Mouse (Mus musculus) right cerebral cortex, adult 2 months (tissue): ENCODE data around the gene Rangap1.

Experiments
- DNase-seq, 2 experiments: peaks; one replicate each; pipeline ENCODE4 v3.0.0; 2021 to 2022; ENCODE audit warnings: low spot score in 2 of 2

Rangap1 gene

DNA sequence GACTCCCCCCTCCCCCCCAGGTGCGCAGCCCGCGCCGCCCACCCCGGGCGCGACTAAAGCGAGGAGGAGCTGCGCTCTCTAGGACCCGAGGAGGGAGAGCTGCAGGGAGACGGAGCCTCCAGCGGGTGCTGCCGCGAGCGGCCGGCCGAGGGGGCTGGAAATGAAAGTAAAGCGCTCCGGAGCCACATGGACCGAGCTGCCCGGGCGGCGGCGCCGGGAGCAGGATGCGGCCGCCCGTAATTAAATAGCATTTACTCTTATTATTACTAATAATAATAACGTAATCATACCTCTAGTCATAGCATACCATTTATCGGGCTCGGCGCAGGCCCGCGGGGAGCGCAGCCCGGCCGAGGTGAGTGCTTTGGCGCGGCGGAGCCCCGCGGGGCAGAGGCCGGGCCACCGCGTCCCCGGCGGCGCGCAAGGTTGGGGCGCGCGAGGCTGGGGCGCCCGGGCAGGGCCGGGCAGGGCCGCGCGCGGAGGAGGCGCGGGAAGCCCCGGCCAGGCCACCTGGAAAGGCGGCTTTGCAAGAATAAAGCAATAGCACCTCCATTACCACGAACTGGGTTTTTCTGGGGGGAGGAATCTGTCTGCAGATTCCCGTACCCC lies at the start of gene Rangap1, which contains the start of gene Zc3h7b:
Rangap1 (minus strand) TSS at position 539 of the 609 bp plus-strand sequence.
Zc3h7b (plus strand) TSS at position 66 of the 609 bp plus-strand sequence.
- DNase-seq, result peak; percentile 70 to 74

DNA sequence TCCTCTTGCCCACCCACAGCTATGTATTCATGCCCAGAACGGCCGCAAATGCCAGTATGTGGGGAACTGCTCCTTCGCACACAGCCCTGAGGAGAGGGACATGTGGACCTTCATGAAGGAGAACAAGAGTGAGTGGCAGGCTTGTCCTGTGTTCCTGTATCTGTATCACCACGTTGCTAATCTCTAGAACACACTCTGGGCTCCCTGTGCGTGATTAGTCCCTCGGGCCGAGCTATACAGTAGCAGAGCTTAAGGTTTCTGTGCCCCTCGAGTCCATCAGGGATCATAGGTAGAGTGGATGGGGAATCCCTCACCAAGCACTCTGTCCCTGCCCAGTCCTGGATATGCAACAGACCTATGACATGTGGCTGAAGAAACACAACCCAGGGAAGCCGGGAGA lies 47.1 kb upstream of the Rangap1 start:
- DNase-seq, result no peak

GRCm38 (mm10) chr15:81787525-81787924 lies 42.2 kb upstream of the Rangap1 start:
- no peak for DNase-seq

DNA sequence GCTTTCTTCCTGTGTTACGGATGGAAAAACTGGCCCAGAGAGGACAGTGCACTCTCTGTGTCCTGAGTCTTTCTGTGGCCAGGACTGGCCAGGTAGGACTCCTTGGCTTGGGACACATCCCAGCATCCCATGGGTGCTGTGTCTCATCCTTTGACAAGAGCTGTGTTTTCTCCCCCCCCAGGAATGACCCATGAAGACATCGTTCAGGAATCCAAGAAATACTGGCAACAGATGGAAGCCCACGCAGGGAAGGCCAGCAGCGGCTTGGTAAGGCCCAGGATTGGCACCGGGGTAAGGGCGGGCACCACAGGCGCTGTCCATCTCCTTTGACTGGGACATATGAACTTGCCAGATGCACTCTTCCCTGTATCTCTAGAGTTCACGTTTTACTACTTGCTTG lies 40.4 kb upstream of the Rangap1 start:
- no peak for DNase-seq

DNA sequence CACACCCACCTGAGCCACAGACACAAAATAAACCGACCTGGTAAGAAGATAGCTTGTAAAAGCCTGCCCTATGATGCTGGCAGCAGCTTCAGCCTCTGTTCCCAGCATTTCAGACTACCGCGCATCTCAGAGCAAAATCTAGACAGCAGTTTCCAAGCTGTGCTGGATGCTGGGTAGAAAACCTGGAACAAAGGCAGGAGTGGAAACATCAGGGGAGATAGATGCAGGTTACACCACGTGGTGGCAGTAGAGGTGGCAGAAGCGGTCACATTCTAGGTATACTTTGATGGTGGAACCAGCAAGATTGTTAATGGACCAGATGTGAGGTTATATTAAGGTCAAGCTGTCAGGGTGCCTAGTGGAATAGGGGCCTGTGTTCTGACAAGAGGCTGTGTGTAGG lies 39.4 kb upstream of the Rangap1 start:
- no peak for DNase-seq

DNA sequence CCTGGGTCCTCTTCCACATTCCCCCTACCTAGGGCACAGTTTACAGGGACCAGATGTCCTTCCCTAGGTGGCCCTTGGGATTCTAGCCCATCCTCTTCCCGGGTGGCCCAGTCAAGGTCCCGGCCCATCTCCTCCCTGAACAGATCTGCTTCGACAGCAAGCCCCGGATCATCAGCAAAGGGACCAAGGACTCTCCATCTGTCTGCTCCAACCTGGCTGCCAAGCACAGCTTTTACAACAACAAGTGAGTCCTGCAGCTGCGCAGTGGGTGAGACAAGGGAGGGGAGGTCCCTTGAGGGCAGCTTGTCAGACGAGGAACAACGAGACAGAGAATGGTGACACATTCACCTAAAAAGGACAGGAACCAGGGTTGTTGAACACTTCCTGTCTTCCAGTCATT lies 36.5 kb upstream of the Rangap1 start:
- DNase-seq, result no peak

GRCm38 (mm10) chr15:81776631-81777422 lies 31.5 kb upstream of the Rangap1 start:
- no peak for DNase-seq

DNA sequence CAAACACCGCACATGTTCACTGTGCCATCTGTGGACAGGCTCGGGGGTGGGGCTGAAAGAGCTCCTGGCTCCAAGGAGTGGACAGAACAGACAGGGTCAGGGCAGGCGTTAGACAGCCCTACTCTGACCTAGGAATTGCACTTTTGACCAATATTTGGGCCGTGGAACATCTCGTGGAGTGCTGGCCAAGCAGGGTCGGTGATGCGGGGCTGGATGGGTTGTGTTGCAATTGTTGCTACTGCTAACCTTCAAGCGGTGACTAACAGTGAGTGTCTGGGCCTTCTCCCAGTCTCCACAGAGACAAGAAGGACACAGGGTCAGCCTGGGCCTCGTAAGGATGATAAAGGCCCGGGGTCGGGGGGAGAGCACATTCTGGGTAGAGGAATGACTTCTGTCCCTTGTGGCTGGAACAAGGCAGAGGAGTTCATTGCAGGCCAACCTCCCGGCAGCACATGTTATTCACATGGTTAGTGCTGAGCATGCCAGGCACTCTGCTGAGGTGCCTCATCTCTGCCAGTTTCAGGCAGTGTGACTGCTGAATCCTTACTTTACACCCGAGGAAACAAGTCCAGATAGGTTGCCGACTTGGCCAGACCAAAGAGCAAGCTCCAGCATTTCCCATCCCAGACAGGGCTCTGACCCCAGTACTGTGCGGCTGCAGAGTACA lies 29.3 kb upstream of the Rangap1 start:
- no peak for DNase-seq

- DNase-seq, result no peak
Observed at GRCm38 (mm10) chr15:81772431-81773120, 27.2 kb upstream of the Rangap1 start.

- no peak for DNase-seq
Observed at GRCm38 (mm10) chr15:81769037-81769436, 23.7 kb upstream of the Rangap1 start.

- DNase-seq, result no peak
Observed at GRCm38 (mm10) chr15:81766439-81766838, 21.1 kb upstream of the Rangap1 start.

- DNase-seq, result no peak
Observed at GRCm38 (mm10) chr15:81765651-81766050, 20.3 kb upstream of the Rangap1 start.

GRCm38 (mm10) chr15:81764573-81764972 lies 19.2 kb upstream of the Rangap1 start:
- DNase-seq, result no peak

- DNase-seq, result no peak
Observed at GRCm38 (mm10) chr15:81761959-81762358, 16.6 kb upstream of the Rangap1 start.

DNA sequence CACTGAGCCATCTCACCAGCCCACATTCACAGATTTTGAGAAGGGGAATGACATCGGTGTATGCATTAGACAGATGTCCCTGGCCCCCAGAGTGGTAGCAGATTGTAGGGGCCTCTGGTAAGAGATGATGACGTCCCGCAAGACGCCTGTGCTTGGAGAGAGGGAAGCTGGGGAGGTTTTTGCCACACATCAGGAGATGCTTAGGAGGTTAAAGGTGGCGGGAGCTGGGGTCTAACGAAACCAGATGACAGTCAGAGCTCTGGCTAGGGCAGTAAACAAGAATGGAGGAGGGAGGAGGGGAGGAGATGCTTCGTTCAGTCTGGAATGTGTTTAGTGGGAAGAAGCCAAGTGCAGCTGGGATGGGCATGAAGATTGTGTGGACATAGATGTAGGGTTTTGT lies 16.1 kb upstream of the Rangap1 start:
- no peak for DNase-seq

GRCm38 (mm10) chr15:81760361-81761079 lies 15.2 kb upstream of the Rangap1 start:
- no peak for DNase-seq

DNA sequence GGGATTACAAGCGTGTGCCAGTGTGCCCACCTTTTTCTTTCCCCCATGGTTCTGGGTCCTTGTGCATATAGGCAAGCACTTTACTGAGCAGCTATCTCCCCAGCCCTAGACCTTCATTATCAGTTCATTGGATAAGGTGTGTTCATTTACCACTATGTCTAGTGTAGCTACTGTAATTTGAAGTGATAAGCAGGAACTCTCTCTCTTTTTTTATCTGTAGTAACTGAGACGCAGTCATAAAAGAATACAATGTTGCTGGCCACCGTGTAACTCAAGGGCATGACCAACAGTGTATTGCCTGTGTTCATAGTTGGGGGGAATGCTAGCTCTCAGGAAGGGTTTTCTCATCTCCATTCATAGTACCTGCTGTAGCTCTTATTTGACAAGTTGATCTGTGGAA lies 14.2 kb upstream of the Rangap1 start:
- no peak for DNase-seq

DNA sequence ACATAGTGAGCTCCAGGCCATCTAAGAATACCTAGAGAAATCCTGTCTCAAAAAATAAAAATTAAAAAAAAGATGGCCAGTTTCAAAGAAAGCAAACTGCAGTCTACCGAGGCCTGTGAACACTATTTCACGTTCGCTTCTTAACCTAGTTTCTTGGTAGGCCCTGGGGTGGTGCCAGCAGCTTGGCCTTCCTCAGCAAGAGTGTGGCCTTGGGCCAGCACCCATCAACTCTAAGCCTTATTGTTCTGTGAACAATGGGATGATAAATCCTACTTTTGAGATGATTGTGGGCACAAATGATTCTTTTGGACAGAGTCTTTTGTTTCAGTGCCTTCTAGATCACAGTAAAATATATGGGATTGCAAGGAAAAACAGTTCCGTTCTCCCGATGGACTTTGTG lies 13.4 kb upstream of the Rangap1 start:
- no peak for DNase-seq

DNA sequence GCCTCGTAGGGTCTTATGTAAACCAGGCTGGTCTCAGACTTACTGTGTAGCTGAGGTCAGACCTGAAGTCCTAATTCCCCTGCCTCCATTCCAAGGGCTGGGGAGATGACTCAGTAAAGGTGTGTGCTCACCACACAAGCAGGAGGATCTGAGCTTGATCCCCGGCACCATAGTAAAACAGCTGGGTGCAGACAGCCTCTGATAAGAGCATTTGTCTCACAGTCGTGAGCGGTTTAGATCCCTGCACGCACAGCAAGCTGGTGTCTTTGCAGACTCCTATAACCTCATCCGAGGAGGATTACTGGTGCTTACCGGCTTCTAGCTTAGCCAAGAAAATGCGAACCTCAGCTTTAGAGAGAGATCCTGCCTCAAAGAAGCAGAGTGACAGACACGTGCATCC lies 8.3 kb upstream of the Rangap1 start:
- no peak for DNase-seq

- DNase-seq, result no peak
Observed at GRCm38 (mm10) chr15:81749742-81750141, 4.4 kb upstream of the Rangap1 start.

- DNase-seq, result peak; percentile 37
Observed at GRCm38 (mm10) chr15:81745601-81746114, 328 bp upstream of the Rangap1 start.
